Mouse (Mus musculus) hematopoietic multipotent progenitor cell, adult 10-12 weeks (in vitro differentiated cells): Measurements from ENCODE around the gene Ppard. TPM values are rescaled to one million over a fixed set of nuclear protein-coding genes. Genes with fewer than 3 reads are reported as not detected.

ENCODE experiments used
- polyA plus RNA-seq: library from polyadenylated mRNA; stranded (reverse); fragments of >175 nt; gene quantifications from 2 replicates; pipeline ENCODE4 v1.2.3, GENCODE M21; 2012; ENCODE audit warnings: low replicate concordance

Ppard gene
- 37.1 and 71.8 TPM in 2 replicates for polyA plus RNA-seq

DNA sequence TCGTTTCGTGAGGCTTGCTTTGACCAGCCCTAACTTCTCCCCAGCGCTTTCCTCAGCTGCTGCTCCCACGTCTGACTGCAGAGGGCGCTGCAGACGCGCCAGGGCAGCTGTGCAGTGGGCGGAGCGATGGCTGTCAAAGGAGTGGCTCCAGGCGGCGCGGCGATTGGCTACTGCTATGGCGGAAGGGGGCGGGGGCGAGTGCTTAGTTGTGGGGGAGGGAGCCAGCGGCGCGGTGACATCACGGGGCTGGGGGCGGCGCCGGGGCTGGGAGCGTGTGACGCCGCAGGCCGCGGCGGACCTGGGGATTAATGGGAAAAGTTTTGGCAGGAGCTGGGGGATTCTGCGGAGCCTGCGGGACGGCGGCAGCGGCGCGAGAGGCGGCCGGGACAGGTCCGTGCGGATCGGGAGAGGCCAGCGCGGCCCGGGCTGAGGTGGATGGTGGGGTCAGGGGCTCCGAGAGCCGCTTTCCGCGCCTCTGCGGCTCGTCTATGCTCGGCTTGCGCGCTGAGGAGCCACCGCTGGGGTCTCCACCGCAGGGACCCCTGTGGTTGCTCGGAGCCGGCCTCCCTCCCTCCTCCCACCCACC, at the start of gene Ppard:
Gene Ppard (plus strand): TSS at position 226 of the 586 bp plus-strand sequence.

DNA sequence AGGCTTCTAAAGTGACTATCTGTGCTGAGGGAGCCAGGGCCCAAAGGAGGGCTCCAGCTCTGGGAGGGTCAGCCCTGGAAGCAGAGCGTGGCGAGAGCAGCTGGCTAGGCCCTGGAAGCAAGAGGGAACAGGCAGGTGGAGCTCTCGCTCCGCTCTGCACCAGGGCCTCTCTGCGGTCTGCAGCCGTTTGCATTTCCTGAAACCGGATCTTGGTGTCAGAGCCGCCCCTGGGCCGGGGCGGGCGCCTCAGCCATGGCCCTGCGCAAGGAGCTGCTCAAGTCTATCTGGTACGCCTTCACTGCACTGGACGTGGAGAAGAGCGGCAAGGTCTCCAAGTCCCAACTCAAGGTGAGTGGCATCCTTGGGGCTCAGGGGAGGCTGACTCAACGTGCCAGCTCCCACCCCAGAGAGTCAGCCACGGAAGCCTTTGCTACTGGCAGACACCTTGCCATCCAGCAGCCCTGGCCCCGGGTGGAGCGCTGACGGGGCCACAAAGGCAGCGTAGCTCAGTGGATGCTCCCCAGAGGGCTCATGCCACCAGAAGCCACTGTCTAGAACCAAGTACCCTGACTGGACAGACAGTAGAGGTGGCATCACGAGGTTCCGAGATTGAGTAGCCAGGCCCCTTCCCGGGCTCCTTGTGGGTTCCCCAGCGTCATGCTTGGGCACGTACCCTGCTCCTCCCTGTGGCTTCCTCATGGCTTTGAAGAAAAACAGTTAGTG, 24.7 kb upstream of the Ppard start, which contains the start of gene Def6:
Gene Def6 (plus strand): TSS at position 188 of the 723 bp plus-strand sequence.

DNA sequence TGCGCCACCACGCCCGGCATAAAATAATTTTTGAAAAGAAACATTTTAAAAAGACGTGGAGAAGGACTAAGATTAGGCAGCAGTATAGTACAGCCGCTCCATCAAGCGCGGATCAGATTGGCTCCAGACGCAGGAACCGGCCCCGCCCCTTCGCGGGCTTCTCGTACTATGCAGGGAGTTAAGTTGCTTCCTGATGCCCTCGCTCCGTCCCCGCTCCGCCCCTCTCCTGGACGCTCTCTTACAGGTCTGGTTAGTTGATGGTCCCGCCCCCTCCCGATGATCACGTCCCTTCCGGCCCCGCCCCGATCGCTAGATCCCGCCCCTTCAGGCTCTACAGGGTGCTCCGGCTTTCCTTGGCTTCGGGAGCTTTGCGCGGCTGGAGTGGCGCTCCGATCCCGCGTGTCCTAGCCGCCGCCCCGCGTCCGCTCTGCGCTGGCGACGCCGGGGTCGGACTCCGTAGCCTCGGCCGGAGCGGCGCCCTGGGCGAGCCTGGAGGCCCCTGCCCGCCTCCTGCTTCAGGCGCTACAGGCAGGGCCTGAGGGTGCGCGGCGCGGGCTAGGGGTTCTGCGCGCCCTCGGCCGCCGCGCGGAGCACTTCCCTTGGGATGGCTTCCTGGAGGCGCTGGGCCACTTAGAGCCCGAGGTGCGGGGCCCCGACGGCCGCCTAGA, 80.8 kb downstream of the Ppard start, which contains the start of gene Fance:
Gene Fance (plus strand): TSS at position 308 of the 668 bp plus-strand sequence.

DNA sequence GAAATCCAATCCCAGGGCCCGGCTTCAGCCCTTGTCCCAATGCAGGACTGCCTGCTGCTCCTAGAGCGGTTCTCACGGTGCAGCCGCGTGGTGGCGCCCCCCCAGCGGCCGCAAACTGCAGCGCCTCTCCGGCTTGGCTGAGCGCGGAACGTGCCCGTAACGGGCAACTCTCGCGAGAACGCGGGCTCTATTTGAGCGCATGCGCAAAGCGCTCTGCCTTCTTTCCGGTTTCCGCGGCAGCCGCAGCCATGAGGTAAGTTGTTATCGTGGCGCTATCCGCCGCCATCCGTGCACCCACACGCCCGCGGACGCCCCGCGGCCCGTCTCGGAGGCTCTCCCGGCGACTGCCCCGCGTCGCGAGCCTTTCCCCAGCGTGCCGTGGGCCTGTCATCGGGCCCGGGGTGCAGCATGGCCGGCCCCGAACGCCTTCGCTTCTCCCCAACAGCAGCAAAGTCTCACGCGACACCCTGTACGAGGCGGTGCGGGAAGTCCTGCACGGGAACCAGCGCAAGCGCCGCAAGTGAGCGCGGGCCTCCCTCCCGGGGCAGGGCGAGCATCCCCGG, 95.9 kb downstream of the Ppard start, which contains the start of gene Rpl10a:
Gene Rpl10a (plus strand): TSS at position 106 of the 563 bp plus-strand sequence.

DNA sequence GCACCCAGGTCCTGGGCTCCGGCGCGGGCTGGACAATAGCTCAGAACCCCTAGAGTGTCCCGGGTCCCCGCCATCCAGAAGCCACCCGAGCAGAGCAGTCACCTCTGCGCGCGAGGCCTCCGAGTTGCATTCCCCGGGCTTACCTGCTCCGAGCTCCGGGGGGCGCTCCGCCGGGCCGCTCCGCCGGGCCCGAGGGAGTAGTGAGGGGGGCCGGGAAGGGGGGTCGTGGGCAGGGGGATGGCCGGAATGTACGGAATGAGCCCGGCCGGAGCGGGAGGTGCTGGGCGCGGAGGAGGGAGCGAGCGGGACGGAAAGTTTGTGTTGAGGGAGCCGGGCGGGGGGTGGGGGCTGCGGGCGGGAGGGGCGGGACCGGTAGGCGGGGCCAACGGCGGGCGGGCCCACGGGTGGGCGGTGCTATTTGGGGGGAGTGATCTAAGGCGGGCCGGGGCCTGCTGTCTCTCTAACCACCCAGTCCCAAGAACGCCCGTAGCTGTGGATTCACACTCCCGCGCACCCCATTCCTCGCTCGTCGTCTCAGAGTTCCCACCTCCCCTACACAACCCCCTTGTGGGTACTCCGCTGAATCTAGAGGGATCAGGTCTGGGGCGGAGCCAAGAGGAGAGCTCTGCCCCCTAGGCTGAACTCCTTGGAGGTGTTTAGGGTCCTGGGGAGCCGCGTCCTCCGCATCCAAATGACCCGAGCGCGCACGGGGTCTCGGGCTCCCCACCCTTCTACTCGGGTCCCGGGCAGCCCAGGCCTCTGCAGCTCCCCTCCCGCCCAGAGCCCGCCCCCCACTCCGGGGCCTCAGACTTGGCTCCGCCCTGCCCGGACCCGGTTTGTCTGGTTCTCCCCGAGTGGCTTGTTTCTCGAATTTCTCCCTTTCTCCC, 118.2 kb downstream of the Ppard start, which contains the start of gene Tead3:
Gene Tead3 (minus strand): TSS at position 352 of the 887 bp plus-strand sequence.

Other genes starting within 250 kb of the Ppard start
- gene Tcp11, start 152.1 kb upstream of the Ppard start, polyA plus RNA-seq = 2.2 and 4.5 TPM in 2 replicates
- gene Scube3, start 90.6 kb upstream of the Ppard start, polyA plus RNA-seq = 0.15 and 0.20 TPM in 2 replicates
- gene Zfp523, start 55.6 kb upstream of the Ppard start, polyA plus RNA-seq = 25.1 and 68.8 TPM in 2 replicates
- gene Def6, start 24.9 kb upstream of the Ppard start, polyA plus RNA-seq = 145 and 319 TPM in 2 replicates
- 40.1 and 48.3 TPM in 2 replicates for gene Fance, start 80.8 kb downstream of the Ppard start, polyA plus RNA-seq
- gene Rpl10a, start 95.8 kb downstream of the Ppard start, polyA plus RNA-seq = 1,596 and 4,290 TPM in 2 replicates
- 0.22 TPM in 2 replicates for gene Tead3, start 118.1 kb downstream of the Ppard start, polyA plus RNA-seq
- not detected in 2 replicates for gene Tulp1, start 132.5 kb downstream of the Ppard start, polyA plus RNA-seq